Mouse (Mus musculus) thymus, postnatal 14 days (tissue): ENCODE data around the gene Mss51.

Experiments
- DNase-seq: peaks from one replicate; pipeline ENCODE4 v3.0.0; 2021

Mss51 gene

GRCm38 (mm10) chr14:20496603-20497002 lies at the start of gene Mss51:
TSS of gene Mss51 (minus strand) at chr14:20496901.
- no peak for DNase-seq

GRCm38 (mm10) chr14:20546415-20546814 lies 49.7 kb upstream of the Mss51 start, which contains the start of gene Ppp3cb:
TSS of gene Ppp3cb (minus strand) at chr14:20546573.
- peak; percentile 87 for DNase-seq

GRCm38 (mm10) chr14:20545529-20546331 lies 49.0 kb upstream of the Mss51 start:
- peak; percentile 91 for DNase-seq

GRCm38 (mm10) chr14:20544467-20545411 lies 48.0 kb upstream of the Mss51 start:
- peak; percentile 7 for DNase-seq

GRCm38 (mm10) chr14:20529643-20530042 lies 32.9 kb upstream of the Mss51 start:
- DNase-seq, result no peak

- no peak for DNase-seq
These were observed 23.5 kb upstream of the Mss51 start for GRCm38 (mm10) chr14:20520179-20520578.

- DNase-seq, result no peak
These were observed 11.7 kb upstream of the Mss51 start for GRCm38 (mm10) chr14:20508424-20508823.

- no peak for DNase-seq
These were observed 6.3 kb upstream of the Mss51 start for GRCm38 (mm10) chr14:20502966-20503365.

- DNase-seq, result no peak
These were observed 3.3 kb upstream of the Mss51 start for GRCm38 (mm10) chr14:20499982-20500381.

- DNase-seq, result no peak
These were observed 10.7 kb downstream of the Mss51 start for GRCm38 (mm10) chr14:20486031-20486430.

- DNase-seq, result no peak
These were observed 14.5 kb downstream of the Mss51 start for GRCm38 (mm10) chr14:20482051-20482751.

- DNase-seq, result peak; percentile 25
These were observed 15.5 kb downstream of the Mss51 start for GRCm38 (mm10) chr14:20481211-20481610.

GRCm38 (mm10) chr14:20480195-20480579 lies 16.5 kb downstream of the Mss51 start:
- no peak for DNase-seq

- peak; percentile 84 for DNase-seq
These were observed 17.2 kb downstream of the Mss51 start, which contains the start of gene Anxa7 for GRCm38 (mm10) chr14:20479291-20480194. TSS of gene Anxa7 (minus strand) at chr14:20480133.

GRCm38 (mm10) chr14:20478801-20479200 lies 17.9 kb downstream of the Mss51 start:
- peak; percentile 24 for DNase-seq

GRCm38 (mm10) chr14:20478385-20478784 lies 18.3 kb downstream of the Mss51 start:
- peak; percentile 45 for DNase-seq

- no peak for DNase-seq
These were observed 19.3 kb downstream of the Mss51 start for GRCm38 (mm10) chr14:20477261-20478025.

- DNase-seq, result no peak
These were observed 36.5 kb downstream of the Mss51 start for GRCm38 (mm10) chr14:20460216-20460615.

- no peak for DNase-seq
These were observed 38.3 kb downstream of the Mss51 start for GRCm38 (mm10) chr14:20458378-20458777.

- no peak for DNase-seq
These were observed 43.8 kb downstream of the Mss51 start for GRCm38 (mm10) chr14:20452929-20453328.

- peak; percentile 75 for DNase-seq
These were observed 44.9 kb downstream of the Mss51 start, which contains the start of gene Cfap70 for GRCm38 (mm10) chr14:20451765-20452331. TSS of gene Cfap70 (minus strand) at chr14:20452226.
